Mouse (Mus musculus): ENCODE measurements around the gene Cnnm3. TPM values are rescaled to one million over a fixed set of nuclear protein-coding genes. Genes with fewer than 3 reads are reported as not detected.

Cnnm3 gene
- polyA plus RNA-seq, 1 experiment, result 6.2 TPM

GRCm38 (mm10) chr1:36475480-36476110 lies 36.1 kb upstream of the Cnnm3 start:
- H3K27ac ChIP-seq (ENCODE audit: insufficient read depth, low read length), result peak overlapping the region; percentile 9; the same call in 1 of the 2 replicates
- peaks cover 20% of the 10 kb centered on the region for H3K4me1 ChIP-seq (ENCODE audit: control insufficient read depth, insufficient read depth, low read length)
- TF ChIP-seq POLR2A (IDR thresholded peaks at IDR 0.05; ENCODE audit: low read depth, low read length) (no peak), CTCF (IDR thresholded peaks at IDR 0.05; ENCODE audit: borderline replicate concordance, insufficient read depth, low read length) (no peak)
- peak overlapping the region; percentile 59; the same call in 1 of the 2 replicates for H3K4me3 ChIP-seq (ENCODE audit: insufficient read depth, low read length)

- no peak for TF ChIP-seq CTCF (IDR thresholded peaks at IDR 0.05; ENCODE audit: borderline replicate concordance, insufficient read depth, low read length)
- no peak for TF ChIP-seq POLR2A (IDR thresholded peaks at IDR 0.05; ENCODE audit: low read depth, low read length)
- Histone ChIP-seq H3K4me1 (ENCODE audit: control insufficient read depth, insufficient read depth, low read length) (peaks cover 20% of the 10 kb centered on the region), H3K4me3 (ENCODE audit: insufficient read depth, low read length) (no peak overlapping the region), H3K27ac (ENCODE audit: insufficient read depth, low read length) (0 out of 2 replicates have a peak overlapping the region, but pooled peaks have one; percentile 5)
Measured at GRCm38 (mm10) chr1:36476426-36476825, 35.2 kb upstream of the Cnnm3 start.

- no peak overlapping the region for H3K27ac ChIP-seq (ENCODE audit: insufficient read depth, low read length)
- peaks cover 13% of the 10 kb centered on the region for H3K4me1 ChIP-seq (ENCODE audit: control insufficient read depth, insufficient read depth, low read length)
- no peak for TF ChIP-seq POLR2A (IDR thresholded peaks at IDR 0.05; ENCODE audit: low read depth, low read length)
- no peak for TF ChIP-seq CTCF (IDR thresholded peaks at IDR 0.05; ENCODE audit: borderline replicate concordance, insufficient read depth, low read length)
- H3K4me3 ChIP-seq (ENCODE audit: insufficient read depth, low read length), result no peak overlapping the region
Measured at GRCm38 (mm10) chr1:36478343-36478795, 33.3 kb upstream of the Cnnm3 start.

GRCm38 (mm10) chr1:36479903-36480899 lies 31.5 kb upstream of the Cnnm3 start:
- H3K4me1 ChIP-seq (ENCODE audit: control insufficient read depth, insufficient read depth, low read length), result peaks cover 4% of the 10 kb centered on the region; the same call in 1 of the 2 replicates
- H3K27ac ChIP-seq (ENCODE audit: insufficient read depth, low read length), result no peak overlapping the region
- H3K4me3 ChIP-seq (ENCODE audit: insufficient read depth, low read length), result no peak overlapping the region
- TF ChIP-seq POLR2A (IDR thresholded peaks at IDR 0.05; ENCODE audit: low read depth, low read length) (no peak), CTCF (IDR thresholded peaks at IDR 0.05; ENCODE audit: borderline replicate concordance, insufficient read depth, low read length) (no peak)

- no peak overlapping the region for H3K4me3 ChIP-seq (ENCODE audit: insufficient read depth, low read length)
- no peak overlapping the region for H3K27ac ChIP-seq (ENCODE audit: insufficient read depth, low read length)
- H3K4me1 ChIP-seq (ENCODE audit: control insufficient read depth, insufficient read depth, low read length), result peaks cover 3% of the 10 kb centered on the region; the same call in 1 of the 2 replicates
- TF ChIP-seq CTCF (IDR thresholded peaks at IDR 0.05; ENCODE audit: borderline replicate concordance, insufficient read depth, low read length) (no peak), POLR2A (IDR thresholded peaks at IDR 0.05; ENCODE audit: low read depth, low read length) (no peak)
Measured at GRCm38 (mm10) chr1:36483825-36484224, 27.8 kb upstream of the Cnnm3 start.

GRCm38 (mm10) chr1:36485080-36485479 lies 26.6 kb upstream of the Cnnm3 start:
- peaks cover 3% of the 10 kb centered on the region; the same call in 1 of the 2 replicates for H3K4me1 ChIP-seq (ENCODE audit: control insufficient read depth, insufficient read depth, low read length)
- H3K4me3 ChIP-seq (ENCODE audit: insufficient read depth, low read length), result no peak overlapping the region
- TF ChIP-seq CTCF (IDR thresholded peaks at IDR 0.05; ENCODE audit: borderline replicate concordance, insufficient read depth, low read length) (no peak), POLR2A (IDR thresholded peaks at IDR 0.05; ENCODE audit: low read depth, low read length) (no peak)
- 0 out of 2 replicates have a peak overlapping the region, but pooled peaks have one; percentile 29 for H3K27ac ChIP-seq (ENCODE audit: insufficient read depth, low read length)

GRCm38 (mm10) chr1:36487111-36487510 lies 24.6 kb upstream of the Cnnm3 start:
- H3K4me3 ChIP-seq (ENCODE audit: insufficient read depth, low read length), result no peak overlapping the region
- H3K27ac ChIP-seq (ENCODE audit: insufficient read depth, low read length), result no peak overlapping the region
- H3K4me1 ChIP-seq (ENCODE audit: control insufficient read depth, insufficient read depth, low read length), result peaks cover 3% of the 10 kb centered on the region; the same call in 1 of the 2 replicates
- TF ChIP-seq POLR2A (IDR thresholded peaks at IDR 0.05; ENCODE audit: low read depth, low read length) (no peak), CTCF (IDR thresholded peaks at IDR 0.05; ENCODE audit: borderline replicate concordance, insufficient read depth, low read length) (no peak)

- TF ChIP-seq POLR2A (IDR thresholded peaks at IDR 0.05; ENCODE audit: low read depth, low read length) (no peak), CTCF (IDR thresholded peaks at IDR 0.05; ENCODE audit: borderline replicate concordance, insufficient read depth, low read length) (no peak)
- H3K4me1 ChIP-seq (ENCODE audit: control insufficient read depth, insufficient read depth, low read length), result peaks cover 5% of the 10 kb centered on the region; the same call in 1 of the 2 replicates
- no peak overlapping the region for H3K4me3 ChIP-seq (ENCODE audit: insufficient read depth, low read length)
- H3K27ac ChIP-seq (ENCODE audit: insufficient read depth, low read length), result no peak overlapping the region
Measured at GRCm38 (mm10) chr1:36489661-36490060, 22.0 kb upstream of the Cnnm3 start.

- TF ChIP-seq POLR2A (IDR thresholded peaks at IDR 0.05; ENCODE audit: low read depth, low read length) (no peak), CTCF (IDR thresholded peaks at IDR 0.05; ENCODE audit: borderline replicate concordance, insufficient read depth, low read length) (peak; percentile 46; the same call in 1 of the 2 replicates)
- Histone ChIP-seq H3K4me3 (ENCODE audit: insufficient read depth, low read length) (no peak overlapping the region), H3K4me1 (ENCODE audit: control insufficient read depth, insufficient read depth, low read length) (peaks cover 2% of the 10 kb centered on the region; the same call in 1 of the 2 replicates), H3K27ac (ENCODE audit: insufficient read depth, low read length) (no peak overlapping the region)
Measured at GRCm38 (mm10) chr1:36492416-36493139, 19.1 kb upstream of the Cnnm3 start.
